Mouse (Mus musculus): ENCODE results near the gene Tnfrsf13c.

Tnfrsf13c gene

DNA sequence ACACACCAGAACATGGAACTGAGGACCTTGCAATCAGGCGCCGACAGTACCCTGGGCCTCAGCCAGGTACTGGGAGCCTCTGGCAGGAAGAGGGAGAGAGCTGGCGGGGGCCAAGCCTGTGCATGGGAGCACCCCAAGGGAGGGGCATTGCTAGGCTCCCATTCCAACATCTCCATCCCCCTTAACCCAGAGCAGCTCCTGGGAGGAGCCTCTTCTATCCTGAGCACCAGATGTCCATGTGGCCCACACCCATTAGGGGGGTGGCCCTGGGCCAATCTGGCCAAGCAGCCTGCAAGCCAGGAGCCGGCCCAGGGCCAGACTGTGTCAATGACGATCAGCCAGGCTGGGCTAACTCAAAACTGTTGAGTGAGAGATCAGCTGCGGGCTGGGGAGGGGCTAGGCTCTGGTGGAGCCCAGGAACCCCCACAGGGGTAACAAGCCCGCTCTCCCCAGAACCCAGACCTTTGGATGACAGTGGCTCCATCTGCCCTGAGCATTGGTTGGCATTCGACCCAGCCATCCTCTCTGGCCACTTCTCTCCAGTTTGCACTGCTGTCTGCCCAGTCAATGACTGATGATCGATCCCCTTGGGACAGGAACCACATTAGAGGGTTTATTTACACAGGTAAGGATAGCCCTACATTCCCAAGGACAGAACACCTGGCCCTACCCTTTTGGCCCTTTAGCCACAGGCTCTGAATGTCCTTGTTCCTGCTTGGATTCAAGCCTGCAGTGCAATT lies 17.6 kb downstream of the Tnfrsf13c start:
- DNase-seq = no peak

DNA sequence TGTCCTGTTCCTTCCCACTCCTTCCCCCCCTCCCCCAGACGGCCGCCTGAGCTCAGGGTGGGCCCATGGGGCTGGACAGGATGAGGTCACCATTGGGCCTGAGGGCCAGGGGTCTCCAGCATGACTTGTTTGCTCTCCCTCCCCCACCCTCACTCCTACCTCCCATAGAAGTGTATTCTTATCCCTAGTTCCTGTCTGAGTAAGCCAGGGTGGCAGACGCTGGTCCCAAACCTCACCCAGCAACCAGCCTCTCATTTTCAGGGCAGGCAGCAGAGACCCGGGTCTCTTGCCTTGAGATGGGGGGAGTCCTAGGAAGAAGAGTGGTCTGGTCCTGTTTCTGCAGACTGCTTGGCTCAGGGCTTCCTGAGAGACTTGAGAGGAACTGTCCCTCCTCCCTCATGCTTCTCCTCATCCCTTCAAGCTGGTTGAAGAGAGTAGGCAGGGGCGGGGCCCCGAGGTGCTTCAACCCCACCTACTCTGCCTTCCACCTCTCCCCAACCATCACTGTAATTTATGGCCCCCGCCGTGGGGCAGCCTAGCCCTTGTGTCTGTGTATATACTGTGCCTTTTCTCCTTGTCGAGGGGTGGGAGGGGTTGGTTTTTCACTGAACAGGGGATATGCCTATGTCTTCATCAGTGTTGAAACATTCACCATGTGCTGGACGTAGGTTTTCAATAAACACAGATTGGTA lies 19.3 kb downstream of the Tnfrsf13c start:
- no peak for DNase-seq

DNA sequence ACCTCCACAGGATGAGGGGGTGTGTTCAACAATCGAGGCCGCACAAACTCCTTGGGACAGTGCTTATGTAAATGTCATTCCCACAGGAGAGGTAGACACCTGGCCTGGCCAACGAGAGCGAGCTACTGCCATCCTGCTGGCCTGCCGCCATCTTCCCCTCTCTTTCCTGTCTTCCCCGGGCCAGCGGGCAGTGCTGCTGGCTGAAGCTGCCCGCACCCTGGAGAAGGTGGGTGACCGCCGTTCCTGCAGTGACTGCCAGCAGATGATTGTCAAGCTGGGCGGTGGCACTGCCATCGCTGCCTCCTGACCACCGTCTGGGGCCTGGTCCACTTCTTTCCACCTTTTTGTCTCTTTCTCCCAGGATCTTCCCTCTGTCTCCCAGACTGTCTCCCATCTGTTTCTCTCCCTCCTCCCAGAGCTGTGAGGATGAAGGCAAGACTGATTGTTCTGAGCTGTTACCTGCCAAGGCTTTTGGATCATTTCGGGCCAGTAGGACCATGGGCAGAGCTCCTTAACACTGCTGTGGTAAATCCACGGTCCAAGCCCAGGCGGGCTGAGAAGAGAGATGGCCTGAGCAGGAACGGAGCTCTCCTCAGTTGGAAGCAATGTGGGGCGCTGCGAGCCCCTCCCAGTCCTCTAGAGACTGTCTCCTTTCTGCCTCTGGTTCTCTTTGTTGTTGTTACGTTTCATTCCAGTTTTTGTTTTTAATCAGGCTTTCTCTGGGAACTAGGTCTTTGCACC lies 20.4 kb downstream of the Tnfrsf13c start:
- no peak for DNase-seq

- no peak for DNase-seq
Observed at GRCm38 (mm10) chr15:82203090-82203489, 21.1 kb downstream of the Tnfrsf13c start.

- no peak for DNase-seq
Observed at GRCm38 (mm10) chr15:82202086-82202485, 22.1 kb downstream of the Tnfrsf13c start.

GRCm38 (mm10) chr15:82199546-82199945 lies 24.6 kb downstream of the Tnfrsf13c start:
- no peak for DNase-seq

DNA sequence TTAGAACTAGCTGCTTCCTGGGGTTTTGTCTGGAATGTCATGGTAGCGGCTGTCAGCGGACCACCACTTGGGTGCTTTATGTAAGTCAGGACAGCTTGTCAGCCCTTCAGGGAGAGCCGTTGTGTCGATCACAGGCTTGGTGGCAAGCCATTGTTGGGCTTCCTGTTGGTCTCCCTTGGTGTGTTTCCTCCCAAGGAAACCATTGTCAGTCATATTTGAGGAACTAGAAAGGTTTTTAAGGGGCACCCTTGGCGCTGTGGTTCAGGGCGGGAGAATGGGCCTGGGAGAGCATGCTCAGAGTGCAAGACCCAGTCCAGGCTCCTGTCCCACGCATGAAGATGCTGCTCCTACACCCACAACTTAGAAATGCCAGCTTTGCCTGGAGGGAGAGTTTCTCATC lies 25.8 kb downstream of the Tnfrsf13c start:
- DNase-seq = no peak

GRCm38 (mm10) chr15:82197937-82198336 lies 26.2 kb downstream of the Tnfrsf13c start:
- DNase-seq = no peak

GRCm38 (mm10) chr15:82197246-82197750 lies 26.9 kb downstream of the Tnfrsf13c start:
- DNase-seq = no peak

GRCm38 (mm10) chr15:82196300-82196699 lies 27.9 kb downstream of the Tnfrsf13c start:
- DNase-seq = no peak

GRCm38 (mm10) chr15:82192617-82193016 lies 31.6 kb downstream of the Tnfrsf13c start:
- no peak for DNase-seq

DNA sequence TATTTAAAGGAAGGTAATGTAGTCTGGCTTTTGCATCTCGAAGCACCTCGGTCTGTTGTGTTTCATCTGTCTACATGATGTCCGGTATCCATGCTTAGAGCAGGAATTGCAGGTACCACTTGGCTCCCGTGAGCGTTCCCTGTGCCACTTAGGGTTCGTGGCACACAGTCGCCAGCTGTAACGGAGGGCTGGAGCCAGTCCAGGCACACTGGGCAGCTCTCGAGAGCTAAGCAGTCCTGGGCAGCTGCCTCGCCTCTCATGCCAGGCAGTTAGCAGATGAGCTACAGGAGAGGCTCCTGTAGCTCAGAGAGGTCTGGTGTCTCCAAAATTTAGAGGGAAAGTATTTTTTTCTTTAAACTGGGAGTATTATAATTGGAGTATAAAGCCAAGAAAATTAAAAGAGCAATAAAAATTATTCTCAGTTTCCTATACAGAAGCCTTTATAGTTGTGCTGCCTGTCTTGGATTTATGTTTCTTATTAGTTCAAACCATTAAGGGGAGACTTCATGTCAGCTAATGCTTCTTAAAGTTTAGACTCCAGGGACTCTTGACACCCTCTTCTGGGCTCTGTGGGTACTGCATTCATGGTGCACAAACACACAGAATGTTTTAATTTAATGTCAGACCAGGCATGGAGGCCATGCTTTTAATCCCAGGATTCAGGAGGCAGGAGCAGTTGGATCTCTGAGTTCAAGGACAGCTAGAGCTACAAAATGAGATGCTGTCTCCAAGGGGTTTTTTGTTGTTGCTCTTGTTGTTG lies 35.5 kb downstream of the Tnfrsf13c start:
- no peak for DNase-seq

GRCm38 (mm10) chr15:82187924-82188323 lies 36.2 kb downstream of the Tnfrsf13c start:
- no peak for DNase-seq

DNA sequence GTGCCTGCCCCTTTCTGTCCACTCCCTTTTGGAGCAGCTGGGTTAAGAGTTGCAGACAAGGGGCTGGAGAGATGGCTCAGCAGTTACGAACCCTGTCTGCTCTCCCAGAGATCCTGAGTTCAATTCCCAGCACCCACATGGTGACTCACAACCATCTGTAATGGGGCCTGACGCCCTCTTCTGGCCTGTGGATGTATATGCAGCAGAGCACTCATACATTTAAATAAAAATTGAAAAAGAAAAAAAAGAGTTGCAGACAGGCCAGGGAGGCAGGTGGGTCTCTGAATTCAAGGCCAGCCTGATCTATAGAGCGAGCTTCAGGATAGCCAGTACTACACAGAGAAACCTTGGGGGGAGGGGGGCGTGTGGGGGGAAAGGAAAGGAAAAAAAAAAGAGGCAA lies 36.8 kb downstream of the Tnfrsf13c start:
- DNase-seq = no peak

- DNase-seq = no peak
Observed at GRCm38 (mm10) chr15:82186931-82187330, 37.2 kb downstream of the Tnfrsf13c start.

DNA sequence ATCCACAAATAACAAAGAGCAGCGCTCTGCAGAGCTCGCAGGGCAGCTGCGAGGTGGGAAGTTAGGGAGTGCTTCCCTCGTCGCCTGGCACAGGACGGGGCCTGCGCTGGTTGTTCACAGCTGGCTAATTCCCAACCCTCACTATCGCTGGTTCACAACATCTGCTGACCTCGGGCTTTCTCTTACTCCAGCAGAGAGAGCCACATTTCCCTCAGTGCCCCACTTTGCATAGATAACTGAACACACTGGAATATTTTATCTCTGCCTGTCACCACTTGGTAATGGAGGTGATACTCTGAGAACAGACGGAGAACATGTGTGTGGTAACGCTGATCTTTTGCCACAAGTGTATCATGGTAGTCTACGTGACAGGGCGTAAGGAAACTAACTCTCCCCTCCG lies 38.0 kb downstream of the Tnfrsf13c start:
- no peak for DNase-seq

DNA sequence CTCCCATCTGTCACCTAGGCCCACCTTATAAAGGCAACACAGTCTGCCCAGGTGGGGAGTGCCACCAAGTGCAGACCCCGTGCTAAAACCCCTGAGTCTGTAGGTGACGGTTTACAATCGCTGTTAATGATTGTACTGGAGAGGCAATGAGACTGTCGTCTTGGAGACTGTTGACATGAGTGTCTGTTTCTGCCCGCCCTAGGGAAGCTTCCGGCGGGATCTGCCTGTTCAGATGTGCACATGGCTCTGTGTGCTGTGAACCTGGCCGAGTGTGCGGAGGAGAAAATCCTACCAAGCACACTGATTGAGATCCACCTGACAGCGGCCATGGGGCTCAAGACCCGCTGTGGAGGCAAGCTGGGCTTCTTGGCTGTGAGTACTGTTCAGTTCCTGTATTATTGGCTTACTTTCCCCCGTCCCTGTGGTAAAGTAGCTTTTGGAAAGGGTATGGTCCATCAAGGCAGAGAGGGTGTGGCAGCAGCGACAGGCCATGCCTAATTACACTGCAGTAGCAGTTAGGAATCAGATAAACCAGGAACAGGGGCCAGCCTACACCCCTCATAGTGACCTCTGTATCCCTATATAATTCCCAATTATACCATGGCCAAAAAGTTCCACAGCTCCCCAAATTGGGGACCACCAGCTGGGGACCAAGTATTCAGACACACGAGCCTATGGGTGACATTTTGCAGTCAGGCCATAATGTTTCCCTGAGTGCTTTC lies 38.9 kb downstream of the Tnfrsf13c start:
- no peak for DNase-seq

- DNase-seq = peak; percentile 86
Observed at GRCm38 (mm10) chr15:82184656-82185055, 39.5 kb downstream of the Tnfrsf13c start.

DNA sequence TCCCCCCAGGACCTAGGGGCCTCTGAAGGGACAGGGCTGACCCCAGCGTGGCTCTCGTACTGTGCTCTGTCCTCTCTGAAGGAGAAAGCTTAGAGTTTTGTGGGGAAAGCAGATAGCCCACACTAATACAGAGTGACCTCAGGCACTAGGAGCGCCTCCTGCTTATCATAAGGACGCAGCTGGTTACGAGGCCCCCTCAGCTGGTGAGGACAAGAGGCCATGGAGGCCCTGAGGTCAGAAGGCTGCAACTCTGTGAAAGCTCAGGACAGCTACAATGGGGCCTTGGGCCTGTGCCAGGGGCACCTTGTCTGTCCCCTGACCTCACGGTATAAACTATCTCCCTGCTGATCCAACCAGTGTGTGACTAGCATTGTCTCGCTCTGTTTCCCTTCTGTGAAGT lies 40.0 kb downstream of the Tnfrsf13c start:
- DNase-seq = peak; percentile 72

- no peak for DNase-seq
Observed at GRCm38 (mm10) chr15:82183596-82183995, 40.6 kb downstream of the Tnfrsf13c start.

- no peak for DNase-seq
Observed at GRCm38 (mm10) chr15:82182311-82182710, 41.9 kb downstream of the Tnfrsf13c start.

GRCm38 (mm10) chr15:82181131-82181530 lies 43.0 kb downstream of the Tnfrsf13c start:
- no peak for DNase-seq
